Mouse (Mus musculus) granulocyte monocyte progenitor cell, adult 5-6 weeks (primary cell): ENCODE results near the gene Sema6d. TPM values are rescaled to one million over a fixed set of nuclear protein-coding genes. Genes with fewer than 3 reads are reported as not detected.
A peak's percentile ranks its signal among the peaks of the same experiment; 100 is the strongest.

Source experiments
- ATAC-seq: replicated peaks from 2 replicates; pipeline ENCODE4 v1.8.0; 2016; ENCODE audit warnings: mild to moderate bottlenecking, moderate TSS enrichment, inconsistent platforms; ENCODE audit not compliant: poor library complexity, severe bottlenecking
- total RNA-seq, 2 experiments: library from RNA; stranded (forward) in 1 of 2; stranded (reverse) in 1 of 2; fragments of 200-712, 200-1000 nt in 1 of 2; fragments of >200 nt in 1 of 2; fragmentation: Nextera tagmentation in 1 of 2; gene quantifications; 2 replicates each; pipeline ENCODE4 v1.2.3; 2014 to 2017

Sema6d gene
- total RNA-seq, 2 experiments from 2014 or later = 0.10 TPM; not detected in 1

- ATAC-seq = no peak
Observed at GRCm38 (mm10) chr2:124162001-124162599, 72.3 kb downstream of the Sema6d start.

GRCm38 (mm10) chr2:124168411-124168810, 78.6 kb downstream of the Sema6d start:
- no peak for ATAC-seq

- ATAC-seq = no peak
Observed at GRCm38 (mm10) chr2:124171718-124172117, 81.9 kb downstream of the Sema6d start.

- no peak for ATAC-seq
Observed at GRCm38 (mm10) chr2:124176265-124176664, 86.5 kb downstream of the Sema6d start.

GRCm38 (mm10) chr2:124176711-124177169, 87.0 kb downstream of the Sema6d start:
- no peak for ATAC-seq

- ATAC-seq = no peak
Observed at GRCm38 (mm10) chr2:124189271-124189670, 99.5 kb downstream of the Sema6d start.

- no peak for ATAC-seq
Observed at GRCm38 (mm10) chr2:124194041-124194440, 104.3 kb downstream of the Sema6d start.

- no peak for ATAC-seq
Observed at GRCm38 (mm10) chr2:124201493-124201892, 111.7 kb downstream of the Sema6d start.

GRCm38 (mm10) chr2:124202475-124202990, 112.8 kb downstream of the Sema6d start:
- ATAC-seq = peak; percentile 97

GRCm38 (mm10) chr2:124205811-124206210, 116.0 kb downstream of the Sema6d start:
- ATAC-seq = peak; percentile 52

- no peak for ATAC-seq
Observed at GRCm38 (mm10) chr2:124208251-124208650, 118.5 kb downstream of the Sema6d start.

- ATAC-seq = no peak
Observed at GRCm38 (mm10) chr2:124223559-124223958, 133.8 kb downstream of the Sema6d start.

GRCm38 (mm10) chr2:124224328-124224727, 134.6 kb downstream of the Sema6d start:
- no peak for ATAC-seq

GRCm38 (mm10) chr2:124234636-124235221, 145.0 kb downstream of the Sema6d start:
- no peak for ATAC-seq

GRCm38 (mm10) chr2:124235237-124236055, 145.7 kb downstream of the Sema6d start:
- no peak for ATAC-seq

GRCm38 (mm10) chr2:124236831-124237230, 147.1 kb downstream of the Sema6d start:
- ATAC-seq = no peak

- ATAC-seq = no peak
Observed at GRCm38 (mm10) chr2:124243608-124244007, 153.8 kb downstream of the Sema6d start.

GRCm38 (mm10) chr2:124244543-124245245, 154.9 kb downstream of the Sema6d start:
- ATAC-seq = no peak

- no peak for ATAC-seq
Observed at GRCm38 (mm10) chr2:124258108-124258507, 168.3 kb downstream of the Sema6d start.

GRCm38 (mm10) chr2:124264309-124264708, 174.5 kb downstream of the Sema6d start:
- ATAC-seq = peak; percentile 100
